Mouse (Mus musculus): Measurements from ENCODE around the gene Rbks. TPM values are rescaled to one million over a fixed set of nuclear protein-coding genes. Genes with fewer than 3 reads are reported as not detected.
"Not testable (repeated sequence)": the region's sequence is repeated elsewhere in the genome, so short reads cannot be mapped to it uniquely, and the experiment has no call there.

Gene Rbks
- polyA plus RNA-seq, 1 experiment: 8.1 TPM

DNA sequence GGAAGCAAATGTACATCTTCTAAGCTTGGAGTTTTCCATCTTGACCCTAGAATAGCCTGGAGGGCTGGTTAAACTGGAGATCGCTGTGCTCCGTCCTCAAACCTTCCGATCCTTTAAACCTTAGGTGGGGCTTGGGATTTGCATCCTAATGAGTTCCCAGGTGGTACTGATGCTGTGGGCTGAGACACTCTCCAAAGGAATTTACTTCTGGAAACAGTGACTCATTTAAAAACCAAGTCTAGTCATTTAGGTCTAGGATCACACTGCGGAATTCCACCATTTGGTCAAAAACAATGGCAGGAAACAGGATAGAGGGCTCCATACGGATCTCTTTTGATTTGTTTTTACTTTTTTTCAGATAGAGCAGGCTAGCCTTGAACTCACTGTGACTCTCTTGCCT is 62.7 kb downstream of the Rbks start:
- Histone ChIP-seq H3K27ac (ENCODE audit: control insufficient read depth, insufficient read depth, low read length) (no peak overlapping the region), H3K27me3 (ENCODE audit: control insufficient read depth, insufficient read depth, low read length) (no peaks in the 10 kb centered on the region), H3K4me1 (replicated peaks; ENCODE audit: control insufficient read depth, insufficient read depth, low read length) (no peaks in the 10 kb centered on the region), H3K36me3 (ENCODE audit: control insufficient read depth, insufficient read depth, low read length) (no peaks in the 10 kb centered on the region), H3K4me3 (ENCODE audit: control insufficient read depth, insufficient read depth, low read length) (no peak overlapping the region)
- 95% methylated on average over 5 of the region's 5 CpGs for WGBS
- no peak for DNase-seq
- TF ChIP-seq POLR2A (IDR thresholded peaks at IDR 0.05; ENCODE audit: control insufficient read depth, extremely low read depth, insufficient read depth, low read length, poor library complexity) (no peak), CTCF (IDR thresholded peaks at IDR 0.05; ENCODE audit: borderline replicate concordance, control insufficient read depth, extremely low read depth, insufficient read depth, low read length, poor library complexity) (no peak)

DNA sequence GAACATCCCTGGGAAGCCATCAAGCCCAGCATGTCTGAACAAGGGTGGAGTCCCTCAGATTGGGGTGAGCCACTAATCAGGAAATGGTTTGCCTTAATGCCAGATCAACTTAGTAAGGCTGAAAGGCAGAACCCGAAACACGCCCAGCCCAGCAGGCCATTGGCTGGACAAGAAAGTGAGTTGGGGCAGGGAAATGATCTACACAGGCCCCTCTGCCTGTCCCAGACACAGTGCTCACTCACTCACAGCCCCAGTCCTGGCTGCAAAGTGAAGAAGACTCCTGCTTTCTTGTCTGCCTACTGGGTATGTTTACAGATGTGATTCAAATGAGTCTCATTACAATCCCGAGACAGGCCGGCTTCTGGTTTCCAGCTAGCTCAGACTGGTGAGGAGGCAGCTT is 63.3 kb downstream of the Rbks start:
- Histone ChIP-seq H3K27me3 (ENCODE audit: control insufficient read depth, insufficient read depth, low read length) (no peaks in the 10 kb centered on the region), H3K4me1 (replicated peaks; ENCODE audit: control insufficient read depth, insufficient read depth, low read length) (no peaks in the 10 kb centered on the region), H3K36me3 (ENCODE audit: control insufficient read depth, insufficient read depth, low read length) (no peaks in the 10 kb centered on the region), H3K4me3 (ENCODE audit: control insufficient read depth, insufficient read depth, low read length) (no peak overlapping the region), H3K27ac (ENCODE audit: control insufficient read depth, insufficient read depth, low read length) (no peak overlapping the region)
- TF ChIP-seq POLR2A (IDR thresholded peaks at IDR 0.05; ENCODE audit: control insufficient read depth, extremely low read depth, insufficient read depth, low read length, poor library complexity) (no peak), CTCF (IDR thresholded peaks at IDR 0.05; ENCODE audit: borderline replicate concordance, control insufficient read depth, extremely low read depth, insufficient read depth, low read length, poor library complexity) (no peak)
- no peak for DNase-seq
- 96% methylated on average over 4 of the region's 4 CpGs for WGBS

DNA sequence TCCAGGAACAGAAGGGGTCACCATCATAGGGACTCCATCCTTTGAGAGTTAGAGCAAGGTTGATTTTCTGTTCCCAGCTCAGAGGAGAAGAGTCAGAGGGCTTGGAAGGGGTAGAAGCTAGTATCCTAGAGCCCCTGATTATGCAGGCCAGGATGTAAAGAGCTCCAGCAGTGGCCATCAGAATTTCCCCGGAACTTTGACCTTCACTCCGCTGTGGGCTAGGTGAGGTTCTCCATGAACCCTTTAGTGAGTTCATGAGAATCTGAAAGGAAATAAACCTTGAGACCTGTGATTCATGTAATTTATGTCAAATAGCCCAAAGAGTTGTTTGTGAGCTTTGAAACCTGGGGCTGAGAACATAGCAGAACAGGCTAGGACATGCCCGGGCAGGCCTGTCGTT is 66.3 kb downstream of the Rbks start:
- not testable (repeated sequence) for H3K36me3 ChIP-seq (ENCODE audit: control insufficient read depth, insufficient read depth, low read length); H3K4me1 ChIP-seq (replicated peaks; ENCODE audit: control insufficient read depth, insufficient read depth, low read length); H3K4me3 ChIP-seq (ENCODE audit: control insufficient read depth, insufficient read depth, low read length); H3K27me3 ChIP-seq (ENCODE audit: control insufficient read depth, insufficient read depth, low read length); DNase-seq; H3K27ac ChIP-seq (ENCODE audit: control insufficient read depth, insufficient read depth, low read length)
- WGBS: 96% methylated on average over 4 of the region's 4 CpGs

DNA sequence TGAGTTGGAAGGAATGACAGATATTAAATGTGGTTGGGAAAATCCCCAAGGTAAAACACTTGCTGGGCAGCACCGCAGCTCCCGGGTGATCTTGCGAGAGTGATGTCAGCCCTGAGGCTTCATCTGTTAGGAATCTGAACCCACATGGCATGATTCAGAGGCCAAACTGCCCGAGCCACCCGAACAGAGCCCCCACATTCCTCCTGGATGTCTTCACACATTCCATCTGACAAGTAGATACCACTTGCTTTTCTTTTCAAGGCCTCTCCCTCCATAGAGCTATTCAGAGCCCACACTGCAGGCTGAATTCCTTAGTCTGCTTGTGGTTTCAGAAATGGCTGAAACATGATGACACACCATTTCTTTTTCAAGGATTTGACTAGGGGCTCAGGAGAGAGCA is 67.4 kb downstream of the Rbks start:
- H3K4me3 ChIP-seq (ENCODE audit: control insufficient read depth, insufficient read depth, low read length): no peak overlapping the region
- H3K27me3 ChIP-seq (ENCODE audit: control insufficient read depth, insufficient read depth, low read length): no peaks in the 10 kb centered on the region
- TF ChIP-seq CTCF (IDR thresholded peaks at IDR 0.05; ENCODE audit: borderline replicate concordance, control insufficient read depth, extremely low read depth, insufficient read depth, low read length, poor library complexity) (no peak), POLR2A (IDR thresholded peaks at IDR 0.05; ENCODE audit: control insufficient read depth, extremely low read depth, insufficient read depth, low read length, poor library complexity) (no peak)
- H3K27ac ChIP-seq (ENCODE audit: control insufficient read depth, insufficient read depth, low read length): no peak overlapping the region
- 96% methylated on average over 5 of the region's 5 CpGs for WGBS
- H3K4me1 ChIP-seq (replicated peaks; ENCODE audit: control insufficient read depth, insufficient read depth, low read length): no peaks in the 10 kb centered on the region
- no peaks in the 10 kb centered on the region for H3K36me3 ChIP-seq (ENCODE audit: control insufficient read depth, insufficient read depth, low read length)
- no peak for DNase-seq

DNA sequence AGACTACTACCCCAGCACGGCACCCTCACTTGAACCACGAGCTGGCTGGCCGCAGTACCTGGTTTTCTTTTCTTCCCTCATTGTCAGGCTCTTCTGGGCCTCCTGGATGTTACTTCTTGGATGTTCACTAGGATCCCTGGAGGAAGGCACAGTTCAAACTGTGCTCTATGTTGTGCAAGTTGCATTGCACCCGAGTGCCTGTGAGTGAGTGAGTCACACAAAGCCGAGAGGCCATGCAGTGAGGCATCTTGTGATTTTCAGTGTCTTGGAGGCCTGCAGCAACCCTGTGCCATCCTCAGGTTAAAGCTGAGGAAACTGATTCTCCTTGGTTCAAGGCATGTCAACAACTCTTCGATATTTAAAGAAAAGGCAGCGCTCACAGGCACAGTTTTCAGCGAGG is 68.9 kb downstream of the Rbks start:
- DNase-seq: no peak
- TF ChIP-seq CTCF (IDR thresholded peaks at IDR 0.05; ENCODE audit: borderline replicate concordance, control insufficient read depth, extremely low read depth, insufficient read depth, low read length, poor library complexity) (no peak), POLR2A (IDR thresholded peaks at IDR 0.05; ENCODE audit: control insufficient read depth, extremely low read depth, insufficient read depth, low read length, poor library complexity) (no peak)
- H3K27me3 ChIP-seq (ENCODE audit: control insufficient read depth, insufficient read depth, low read length): no peaks in the 10 kb centered on the region
- no peaks in the 10 kb centered on the region for H3K4me1 ChIP-seq (replicated peaks; ENCODE audit: control insufficient read depth, insufficient read depth, low read length)
- H3K36me3 ChIP-seq (ENCODE audit: control insufficient read depth, insufficient read depth, low read length): no peaks in the 10 kb centered on the region
- WGBS: 95% methylated on average over 8 of the region's 8 CpGs
- no peak overlapping the region for H3K4me3 ChIP-seq (ENCODE audit: control insufficient read depth, insufficient read depth, low read length)
- no peak overlapping the region for H3K27ac ChIP-seq (ENCODE audit: control insufficient read depth, insufficient read depth, low read length)

DNA sequence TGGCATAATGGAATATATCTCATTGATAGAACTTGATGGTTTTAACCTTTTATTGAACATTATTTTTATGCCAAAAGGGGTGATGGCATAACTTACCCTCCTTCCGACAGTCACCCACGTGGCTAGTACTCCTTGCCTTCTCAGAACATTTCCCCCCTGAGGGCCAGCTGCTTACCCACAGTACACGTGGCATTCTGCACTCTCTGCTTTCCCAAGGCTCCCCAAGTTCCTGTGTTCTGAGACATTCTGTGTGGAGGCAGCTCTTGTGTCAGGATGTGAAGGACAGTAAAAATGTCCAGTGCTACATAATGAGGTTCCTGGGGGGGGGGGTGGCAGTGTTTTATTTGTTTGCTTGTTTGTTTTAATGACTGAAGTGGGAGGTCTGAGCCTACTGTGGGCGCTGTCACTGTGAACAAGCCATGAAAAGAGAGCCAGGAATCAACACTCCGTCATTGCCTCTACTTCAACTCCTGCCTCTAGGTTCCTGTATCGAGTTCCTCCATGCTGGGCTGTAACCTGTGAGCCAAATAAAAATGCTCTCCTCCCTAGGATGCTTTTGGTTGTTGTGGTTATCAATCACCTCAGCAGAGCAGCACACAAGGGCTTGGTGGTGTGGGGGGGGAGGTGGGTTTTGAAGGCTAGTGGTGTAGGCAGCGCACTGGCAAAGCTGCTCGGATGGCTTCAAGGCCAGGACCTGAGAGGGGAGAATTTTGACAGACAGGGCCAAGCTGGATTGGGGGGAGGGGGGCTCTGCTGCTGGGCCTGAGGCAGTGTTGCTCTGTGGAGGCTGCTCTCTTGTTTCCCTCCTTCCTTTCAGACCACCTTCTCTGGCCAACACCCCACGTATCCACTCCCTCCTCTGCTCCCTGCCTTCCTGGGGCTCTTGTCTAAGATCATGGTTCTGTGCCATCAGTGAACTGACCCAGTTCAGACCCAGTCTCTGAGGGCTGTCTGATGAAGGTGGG is 69.6 kb downstream of the Rbks start:
- Histone ChIP-seq H3K27ac (ENCODE audit: control insufficient read depth, insufficient read depth, low read length) (no peak overlapping the region), H3K27me3 (ENCODE audit: control insufficient read depth, insufficient read depth, low read length) (no peaks in the 10 kb centered on the region), H3K36me3 (ENCODE audit: control insufficient read depth, insufficient read depth, low read length) (peaks cover 2% of the 10 kb centered on the region; the same call in 1 of the 2 replicates), H3K4me3 (ENCODE audit: control insufficient read depth, insufficient read depth, low read length) (no peak overlapping the region), H3K4me1 (replicated peaks; ENCODE audit: control insufficient read depth, insufficient read depth, low read length) (no peaks in the 10 kb centered on the region)
- TF ChIP-seq CTCF (IDR thresholded peaks at IDR 0.05; ENCODE audit: borderline replicate concordance, control insufficient read depth, extremely low read depth, insufficient read depth, low read length, poor library complexity) (no peak), POLR2A (IDR thresholded peaks at IDR 0.05; ENCODE audit: control insufficient read depth, extremely low read depth, insufficient read depth, low read length, poor library complexity) (no peak)
- no peak for DNase-seq
- 82% methylated on average over 9 of the region's 9 CpGs for WGBS

DNA sequence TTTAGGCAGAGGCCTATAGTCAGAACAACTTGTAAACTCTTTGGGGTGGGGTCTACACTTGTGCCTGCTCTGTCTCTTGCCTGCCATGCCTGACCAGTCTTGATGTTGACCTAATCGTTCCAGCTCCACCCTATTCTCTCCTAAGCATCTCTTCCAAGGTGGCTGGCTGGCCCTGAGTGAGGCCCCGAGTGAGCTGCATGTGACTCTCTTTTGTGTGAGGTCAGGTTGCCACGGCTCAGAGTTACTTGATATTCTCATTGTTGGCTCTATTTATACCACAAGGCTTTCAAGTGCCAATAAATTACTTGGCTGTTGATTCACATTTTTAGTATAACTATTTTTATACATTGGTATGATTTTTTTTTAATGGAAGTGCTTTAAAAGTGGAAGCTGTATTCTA is 70.3 kb downstream of the Rbks start:
- H3K4me3 ChIP-seq (ENCODE audit: control insufficient read depth, insufficient read depth, low read length): no peak overlapping the region
- WGBS: 81% methylated on average over 3 of the region's 3 CpGs
- TF ChIP-seq POLR2A (IDR thresholded peaks at IDR 0.05; ENCODE audit: control insufficient read depth, extremely low read depth, insufficient read depth, low read length, poor library complexity) (no peak), CTCF (IDR thresholded peaks at IDR 0.05; ENCODE audit: borderline replicate concordance, control insufficient read depth, extremely low read depth, insufficient read depth, low read length, poor library complexity) (no peak)
- H3K4me1 ChIP-seq (replicated peaks; ENCODE audit: control insufficient read depth, insufficient read depth, low read length): no peaks in the 10 kb centered on the region
- no peaks in the 10 kb centered on the region for H3K27me3 ChIP-seq (ENCODE audit: control insufficient read depth, insufficient read depth, low read length)
- peaks cover 9% of the 10 kb centered on the region for H3K36me3 ChIP-seq (ENCODE audit: control insufficient read depth, insufficient read depth, low read length)
- no peak overlapping the region for H3K27ac ChIP-seq (ENCODE audit: control insufficient read depth, insufficient read depth, low read length)
- DNase-seq: no peak

Data from thymus, adult 2 months (tissue).